In the genomic region with DNA sequence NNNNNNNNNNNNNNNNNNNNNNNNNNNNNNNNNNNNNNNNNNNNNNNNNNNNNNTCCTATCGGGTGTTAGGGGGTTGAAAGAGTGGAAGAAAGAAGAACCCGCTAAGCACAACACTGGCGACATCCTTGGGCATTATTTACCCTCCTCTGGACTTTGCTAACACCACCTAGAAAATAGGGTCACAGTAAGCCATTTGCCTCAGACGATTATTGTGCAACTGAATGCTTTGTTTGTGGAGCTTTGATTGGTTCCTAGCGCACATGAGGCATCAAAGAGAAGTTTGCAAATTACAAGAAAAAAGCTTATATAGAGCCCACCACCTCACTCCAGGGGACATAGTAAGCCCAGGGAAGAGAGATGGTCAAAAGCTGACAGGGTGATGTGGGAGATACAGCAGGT, we compare ENCODE assay signal across 24 mouse cellular contexts. TPM values are rescaled to one million over a fixed set of nuclear protein-coding genes. Genes with fewer than 3 reads are reported as not detected.
"Had no signal": no experiment of that assay in that cellular context is flagged by ENCODE, and none has a peak within 500 bp of the region (broad histone marks: within the 10 kb centered on the region; RNA-seq: fewer than 3 reads in every experiment).

No protein-coding gene starts in this region.

- ATAC-seq: intestine, embryonic 15.5 days; lung, postnatal 0 days; midbrain, embryonic 13.5 days; midbrain, embryonic 16.5 days had no signal

- H3K27ac ChIP-seq: intestine, embryonic 15.5 days; layer of hippocampus, adult 2 months; limb, embryonic 10.5 days; limb, embryonic 13.5 days; liver, embryonic 14.5 days; midbrain, embryonic 10.5 days; midbrain, embryonic 13.5 days had no signal

- H3K27me3 ChIP-seq: intestine, embryonic 15.5 days; limb, embryonic 13.5 days; megakaryocyte, embryonic 14.5 days; midbrain, embryonic 13.5 days had no signal

- H3K9me3 ChIP-seq: intestine, embryonic 15.5 days; limb, embryonic 10.5 days; limb, embryonic 13.5 days; megakaryocyte, embryonic 14.5 days; midbrain, embryonic 10.5 days; midbrain, embryonic 13.5 days had no signal

- H3K4me3 ChIP-seq: intestine, embryonic 15.5 days; layer of hippocampus, adult 2 months; limb, embryonic 10.5 days; limb, embryonic 13.5 days; megakaryocyte, embryonic 14.5 days; midbrain, embryonic 10.5 days; midbrain, embryonic 13.5 days had no signal

- DNase-seq: kidney, adult 11 months; kidney, adult 9 months; kidney, postnatal 14 days; layer of hippocampus, adult 9-11 months; lung, embryonic 14.5 days; thymus, adult 18-20 months; thymus, postnatal 4 days had no signal

- H3K36me3 ChIP-seq: intestine, embryonic 15.5 days had no signal

- H3K4me1 ChIP-seq: limb, embryonic 10.5 days; limb, embryonic 13.5 days; midbrain, embryonic 10.5 days; midbrain, embryonic 13.5 days had no signal

- H3K4me2 ChIP-seq: intestine, embryonic 15.5 days; limb, embryonic 13.5 days; lung, embryonic 14.5 days; midbrain, embryonic 13.5 days had no signal

- H3K9ac ChIP-seq: intestine, embryonic 15.5 days; limb, embryonic 13.5 days; liver, embryonic 14.5 days; lung, embryonic 14.5 days; midbrain, embryonic 13.5 days had no signal

RNA-seq across cellular contexts. Expression of a gene that starts 23.4 kb away (rescaled TPM):
- polyA plus RNA-seq: intestine, embryonic 15.5 days; kidney, embryonic 16.5 days; large intestine, adult 2 months; limb, embryonic 10.5 days; limb, embryonic 13.5 days; lung, postnatal 0 days; midbrain, embryonic 13.5 days; midbrain, embryonic 16.5 days; neural tube, embryonic 11.5 days; small intestine, adult 2 months; spleen, adult 2 months; stomach, embryonic 16.5 days; testis, adult 2 months had no signal
